Mouse (Mus musculus): ENCODE data around the gene Clpp.

The Clpp gene

DNA sequence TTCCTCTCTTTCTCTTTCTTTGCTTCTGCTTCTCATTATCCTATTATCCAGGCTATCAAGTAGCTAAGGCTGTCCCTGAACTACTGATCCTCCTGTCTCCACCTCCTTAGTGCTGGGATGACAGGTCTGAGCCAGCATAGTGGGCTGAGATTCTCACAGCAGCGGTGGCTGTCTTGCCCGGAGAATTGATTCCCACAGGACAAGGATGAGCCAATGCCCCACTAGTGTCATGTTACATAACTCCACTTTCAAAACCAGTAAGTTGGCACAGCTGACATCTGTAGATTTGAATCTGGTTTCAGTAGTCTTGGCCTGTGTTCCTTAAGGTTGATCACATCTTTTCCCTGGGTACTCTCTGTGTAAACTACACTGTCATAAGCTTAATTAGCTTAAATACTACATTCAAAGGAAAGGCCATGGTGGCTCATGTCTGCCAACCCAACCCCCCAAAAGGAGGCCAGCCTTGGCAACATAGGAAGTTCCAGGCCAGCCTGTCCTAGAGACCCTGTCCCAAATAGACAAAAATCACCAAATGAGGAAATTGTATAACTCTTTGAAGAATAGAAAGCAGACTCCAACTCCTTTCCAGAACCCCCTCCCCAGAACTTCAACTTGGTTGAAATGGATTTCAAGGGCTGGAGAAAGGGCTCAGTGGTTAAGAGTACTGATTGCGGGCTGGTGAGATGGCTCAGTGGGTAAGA, 3.9 kb upstream of the Clpp start:
- DNase-seq (ENCODE audit: inconsistent age in 2 of 2, low spot score in 1 of 2): peak; percentile 1 to 60

DNA sequence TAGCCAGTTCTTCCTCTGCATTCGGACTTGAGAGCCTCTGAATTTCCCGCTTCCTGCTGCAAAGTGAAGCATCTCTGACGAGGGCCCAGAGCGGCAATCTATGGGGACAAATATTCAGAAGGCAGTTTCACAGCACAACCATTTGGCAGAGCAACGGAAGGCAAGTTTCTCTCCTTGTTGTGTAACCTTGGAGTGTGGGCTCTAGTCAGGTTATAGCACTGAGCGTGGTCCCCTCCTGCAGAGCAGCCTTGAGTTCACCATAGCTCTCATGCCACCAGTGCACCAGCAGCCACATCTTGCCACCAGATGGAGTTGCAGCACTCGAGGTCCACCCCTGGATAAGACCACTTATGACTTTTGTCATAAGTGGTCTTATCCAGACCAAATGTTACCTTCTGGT, 1.7 kb upstream of the Clpp start:
- peak in 1 of 2 experiments; percentile 13 for DNase-seq (ENCODE audit: inconsistent age in 2 of 2, low spot score in 1 of 2)

DNA sequence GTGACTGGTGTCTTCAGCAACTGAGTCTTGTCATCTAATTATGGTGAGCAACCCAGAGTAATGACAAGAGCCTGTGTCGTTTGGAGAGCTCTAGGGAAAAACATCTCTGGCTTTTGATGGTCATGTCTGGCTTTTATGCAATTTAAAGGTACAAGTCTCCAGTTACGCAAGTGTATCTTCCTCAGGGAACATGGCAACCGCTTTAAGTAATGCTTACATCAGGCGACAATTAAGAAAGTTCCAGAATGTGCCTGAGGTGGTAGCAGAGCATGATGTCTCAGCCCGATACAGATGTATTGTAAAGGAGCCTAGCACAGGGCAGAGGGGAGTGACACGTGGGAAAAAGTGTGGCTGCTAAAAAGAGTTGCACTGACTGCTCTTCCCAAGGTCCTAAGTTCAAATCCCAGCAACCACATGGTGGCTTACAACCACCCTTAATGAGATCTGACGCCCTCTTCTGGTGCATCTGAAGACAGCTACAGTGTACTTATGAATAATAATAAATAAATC, 1.1 kb upstream of the Clpp start:
- DNase-seq (ENCODE audit: inconsistent age in 2 of 2, low spot score in 1 of 2): peak; percentile 16 to 45

DNA sequence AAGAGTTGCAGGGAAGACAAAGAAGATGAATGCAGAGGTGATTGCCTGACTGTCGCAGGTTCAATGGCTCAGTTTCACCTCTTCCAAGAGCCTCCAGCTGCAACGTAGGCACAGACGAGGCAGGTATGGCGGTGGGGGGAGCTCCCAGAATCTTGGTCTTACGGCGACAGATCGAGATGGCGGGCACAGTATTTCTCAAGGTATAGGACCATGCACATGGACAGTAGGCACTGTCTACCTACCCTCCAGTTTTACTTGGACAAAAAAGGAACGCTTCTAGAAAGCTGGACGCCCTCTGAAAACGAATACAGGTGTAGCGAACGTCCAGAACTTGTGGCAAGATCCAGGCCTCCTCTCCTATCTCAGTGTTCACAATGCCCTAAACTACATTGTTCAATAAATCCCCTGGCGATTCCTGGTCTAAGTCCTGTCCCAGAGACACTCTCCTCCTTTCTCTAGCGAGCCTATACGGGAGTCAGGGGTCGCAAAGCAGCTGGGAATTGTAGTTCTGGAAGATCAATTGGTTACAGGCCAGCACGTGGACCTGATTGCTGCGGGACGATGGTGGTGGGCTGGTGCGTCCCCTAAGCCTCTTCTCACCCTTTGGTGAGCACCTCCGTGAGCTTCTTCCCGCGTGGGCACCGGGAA, 514 bp upstream of the Clpp start:
- peak in 1 of 2 experiments; percentile 41 for DNase-seq (ENCODE audit: inconsistent age in 2 of 2, low spot score in 1 of 2)

DNA sequence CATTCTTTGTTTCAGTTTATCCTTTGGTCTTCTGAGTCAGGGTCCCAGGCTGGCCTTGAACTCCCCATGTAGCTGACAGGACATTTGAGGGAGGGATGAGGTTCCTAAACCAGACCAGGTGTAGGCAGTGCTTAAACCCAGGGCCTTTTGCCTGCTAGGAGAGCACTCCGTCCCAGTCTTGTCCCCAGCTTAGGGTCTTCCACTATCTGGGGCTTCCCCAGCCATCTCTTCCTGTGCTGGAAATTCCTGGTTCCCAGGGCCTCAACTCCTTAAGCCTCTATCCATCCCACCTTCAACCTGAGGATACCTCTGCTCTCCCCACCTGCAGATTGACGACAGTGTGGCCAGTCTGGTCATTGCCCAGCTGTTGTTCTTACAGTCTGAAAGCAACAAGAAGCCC, 861 bp downstream of the Clpp start:
- peak; percentile 17 to 40 for DNase-seq (ENCODE audit: inconsistent age in 2 of 2, low spot score in 1 of 2)

DNA sequence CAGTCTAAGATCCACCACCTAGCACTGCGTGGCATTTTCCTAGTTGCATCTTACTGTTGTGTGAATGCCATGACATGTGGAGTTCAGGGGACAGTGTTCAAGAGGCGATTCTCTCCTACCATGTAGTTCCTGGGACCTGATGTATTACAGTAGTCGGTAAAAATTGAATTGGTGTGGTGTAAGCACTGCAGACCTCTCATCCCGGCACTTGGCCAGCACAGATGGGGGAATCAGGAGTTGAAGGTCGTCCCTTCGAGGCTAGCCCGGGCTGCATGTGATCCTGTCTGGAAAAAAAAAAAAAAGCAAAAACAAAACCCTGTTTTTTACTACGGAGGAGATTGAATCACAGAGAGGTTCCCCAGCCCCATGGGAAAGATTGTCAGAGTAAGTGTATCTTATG, 4.9 kb downstream of the Clpp start:
- peak in 1 of 2 experiments; percentile 70 for DNase-seq (ENCODE audit: inconsistent age in 2 of 2, low spot score in 1 of 2)

DNA sequence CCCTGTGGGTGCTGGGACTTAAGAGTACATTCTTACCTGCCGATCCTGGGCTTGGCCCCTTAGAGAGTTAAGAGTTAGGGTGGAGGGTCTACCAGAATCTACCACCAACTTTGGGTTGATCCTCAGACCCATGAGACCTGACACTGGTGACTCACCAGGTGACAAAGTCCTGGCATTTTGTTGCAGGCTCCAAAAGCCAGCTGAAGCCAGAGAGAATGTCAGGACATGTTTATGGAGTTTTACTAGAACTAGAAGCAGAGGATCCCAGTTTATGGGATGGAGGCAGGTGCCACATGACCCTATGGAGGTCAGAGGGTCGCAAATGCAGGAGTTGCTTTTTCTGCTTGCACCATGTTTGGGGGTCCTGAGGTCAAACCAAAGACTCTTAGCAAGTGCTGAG, 6.4 kb downstream of the Clpp start:
- DNase-seq (ENCODE audit: inconsistent age in 2 of 2, low spot score in 1 of 2): peak in 1 of 2 experiments; percentile 81

DNA sequence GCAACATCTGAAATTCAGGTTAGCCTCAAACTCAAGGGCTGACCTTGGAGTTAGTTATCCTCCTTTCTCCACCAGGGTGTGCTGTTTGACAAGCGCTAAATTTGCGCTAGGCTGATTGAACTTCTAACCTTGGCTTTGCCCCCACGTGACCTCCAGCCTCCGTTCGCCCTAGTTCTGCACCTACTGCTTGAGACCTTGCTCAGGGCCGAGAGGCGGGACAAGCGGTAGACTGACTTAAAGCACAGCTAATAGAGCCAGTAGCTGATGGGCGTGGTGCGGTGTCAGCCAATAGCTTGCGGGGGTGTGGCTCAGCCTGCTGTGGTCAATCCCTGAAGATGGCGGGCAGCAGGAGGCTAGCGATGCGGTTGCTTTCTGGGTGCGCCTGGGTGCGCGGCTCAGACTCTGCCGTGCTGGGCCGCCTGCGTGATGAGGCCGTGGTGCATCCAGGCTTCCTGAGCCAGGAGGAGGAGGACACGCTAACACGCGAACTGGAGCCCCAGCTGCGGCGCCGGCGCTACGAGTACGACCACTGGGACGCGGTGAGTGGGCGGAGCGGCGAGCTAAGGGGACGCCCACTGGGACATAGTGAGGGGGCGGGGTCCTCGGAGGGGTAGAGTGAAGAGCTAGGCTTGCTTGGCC, 7.0 kb downstream of the Clpp start, which contains the start of gene Alkbh7:
TSS of gene Alkbh7 (plus strand) at position 311 of the 639 bp plus-strand sequence.
- DNase-seq (ENCODE audit: inconsistent age in 2 of 2, low spot score in 1 of 2): peak; percentile 98 to 99

DNA sequence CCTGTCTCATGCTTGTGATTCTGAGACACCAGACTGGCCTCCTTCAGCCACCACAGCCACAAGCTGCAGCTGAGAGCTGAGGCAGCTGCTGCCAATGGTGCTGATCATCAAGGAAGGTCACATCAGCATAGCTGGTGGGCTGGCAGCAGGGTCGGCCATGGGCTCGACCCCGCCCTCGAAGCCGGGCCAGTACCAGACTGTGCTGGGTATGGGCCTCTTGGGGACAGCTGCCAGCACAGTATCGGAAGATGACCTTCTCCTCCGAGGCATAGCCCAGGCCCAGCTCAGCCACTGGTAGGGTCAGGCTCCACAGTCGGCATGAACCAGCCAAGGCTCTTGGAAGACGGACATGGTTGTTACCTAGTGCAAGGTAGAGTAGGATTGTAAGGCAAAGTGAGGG, 9.3 kb downstream of the Clpp start:
- DNase-seq (ENCODE audit: inconsistent age in 2 of 2, low spot score in 1 of 2): peak; percentile 70 to 87

DNA sequence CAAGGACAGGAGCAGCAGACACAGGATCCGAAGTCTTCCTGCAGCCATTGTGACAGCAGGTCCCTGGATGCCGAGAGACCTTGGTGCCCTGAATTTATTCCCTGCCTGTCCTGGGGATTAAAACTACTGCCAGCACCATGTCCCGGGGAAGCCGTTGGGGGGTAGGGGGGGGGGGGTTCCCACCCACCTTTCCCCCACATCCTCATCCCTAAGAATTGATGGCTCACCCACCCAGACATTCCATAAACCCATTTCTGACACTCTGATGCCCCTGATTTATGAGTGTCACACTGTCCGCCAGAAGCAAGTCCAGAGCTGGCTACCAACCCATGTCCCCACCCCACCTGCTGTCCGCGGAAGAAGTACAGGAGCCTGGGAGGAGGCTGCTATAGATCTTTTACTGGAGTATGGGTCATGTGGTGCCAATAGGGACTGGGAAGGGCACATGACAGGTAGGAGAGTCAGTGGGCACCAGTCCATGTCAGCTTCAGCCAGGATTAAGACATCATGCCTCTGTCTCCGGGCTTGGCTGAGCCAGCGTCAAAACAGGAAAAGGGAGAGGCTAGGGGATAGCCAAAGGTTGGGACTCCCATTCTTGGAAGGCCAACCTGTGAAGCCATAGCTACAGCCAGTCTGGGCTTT, 10.0 kb downstream of the Clpp start, which contains the start of gene Pspn:
TSS of gene Pspn (minus strand) at position 51 of the 642 bp plus-strand sequence.
- DNase-seq (ENCODE audit: inconsistent age in 2 of 2, low spot score in 1 of 2): peak in 1 of 2 experiments; percentile 68

DNA sequence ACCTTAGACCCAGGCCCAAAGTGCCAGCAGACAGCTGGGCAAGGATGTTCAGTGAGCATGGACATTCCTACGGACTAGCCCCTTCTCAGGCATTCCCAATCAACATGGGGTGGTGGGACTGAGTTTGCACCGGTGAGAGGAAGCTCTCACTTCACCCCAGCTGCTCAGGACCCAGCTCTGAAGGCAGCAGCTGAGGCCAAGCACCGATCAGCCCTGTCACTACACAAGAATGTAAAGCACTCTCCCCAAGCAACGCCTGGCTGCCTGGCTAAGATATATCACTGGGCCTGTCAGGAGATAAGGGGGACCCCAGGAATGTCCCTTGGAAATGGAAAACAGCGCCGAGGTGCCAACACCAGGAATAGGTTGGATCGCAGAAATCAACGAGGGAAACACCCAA, 11.1 kb downstream of the Clpp start:
- no peak for DNase-seq (ENCODE audit: inconsistent age in 2 of 2, low spot score in 1 of 2)

DNA sequence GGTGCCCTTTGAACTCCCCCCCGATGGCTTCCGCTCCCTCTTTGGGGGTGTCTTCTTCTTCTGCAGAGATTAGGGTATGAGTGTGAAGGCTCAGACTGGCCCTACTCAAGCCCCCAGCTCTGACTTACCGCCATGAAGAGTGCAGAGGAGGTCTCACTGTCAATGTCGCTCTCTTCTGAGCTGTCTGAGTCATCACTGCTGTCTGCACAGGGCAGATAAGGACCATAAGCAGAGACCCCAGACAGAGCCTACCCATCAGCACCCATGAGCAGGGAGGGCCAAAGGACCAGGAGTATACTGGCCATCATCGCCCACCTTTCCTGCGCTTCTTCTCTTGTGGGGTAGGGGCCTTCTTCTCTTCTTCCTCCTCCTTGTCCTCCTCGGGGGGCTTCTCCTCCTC, 13.9 kb downstream of the Clpp start:
- no peak for DNase-seq (ENCODE audit: inconsistent age in 2 of 2, low spot score in 1 of 2)

DNA sequence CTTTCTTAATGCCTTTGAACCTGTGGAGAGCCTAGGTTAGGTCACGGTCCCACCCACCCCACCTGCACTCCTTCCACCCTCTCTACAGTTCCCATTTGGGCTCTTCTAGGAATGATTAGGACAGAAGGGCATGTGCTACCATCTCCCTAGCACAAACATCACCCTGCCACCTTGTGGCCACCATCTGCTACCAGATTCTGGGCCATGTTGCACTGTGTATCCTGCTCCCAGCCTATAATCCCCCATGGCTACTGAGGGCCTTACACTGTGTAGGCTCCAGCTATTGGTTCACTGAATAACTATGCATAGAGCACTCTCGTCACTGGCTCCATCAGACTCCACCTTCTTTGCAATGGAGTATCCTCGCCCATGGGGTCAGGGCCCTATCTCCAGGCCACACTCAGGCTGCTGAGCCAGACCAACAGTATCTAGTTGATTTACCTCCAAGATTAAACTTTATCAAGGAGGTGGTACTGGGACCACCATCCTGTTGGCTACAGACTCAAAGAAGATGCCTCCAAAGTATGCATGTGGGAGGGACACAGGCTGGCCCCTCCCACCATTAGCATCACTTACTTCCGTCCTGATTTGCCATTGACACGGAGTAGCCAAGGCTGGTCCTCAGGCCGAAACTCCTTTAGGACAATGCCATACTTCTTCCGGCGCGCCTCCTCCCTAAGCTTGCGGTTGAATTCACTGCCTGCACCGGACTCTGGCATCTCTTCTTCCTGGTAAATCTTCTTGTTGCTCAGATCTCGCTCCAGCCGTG, 17.2 kb downstream of the Clpp start:
- DNase-seq (ENCODE audit: inconsistent age in 2 of 2, low spot score in 1 of 2): peak in 1 of 2 experiments; percentile 50

DNA sequence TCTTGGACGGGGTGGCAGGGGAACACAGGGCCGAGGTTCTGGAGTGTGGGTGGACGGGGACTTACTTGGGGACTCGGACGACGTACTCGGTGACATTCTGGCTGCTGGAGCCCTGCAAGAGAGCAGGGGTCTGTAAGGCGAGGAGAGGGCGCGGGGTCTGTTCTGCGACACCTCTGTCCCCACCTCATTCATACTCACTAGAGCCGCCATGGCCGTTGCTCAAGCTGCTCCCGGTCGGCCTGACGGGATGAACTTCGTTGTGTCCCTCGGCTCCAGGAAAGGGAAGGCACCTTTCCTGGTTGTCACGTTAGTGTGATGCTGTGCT, 20.8 kb downstream of the Clpp start:
- DNase-seq (ENCODE audit: inconsistent age in 2 of 2, low spot score in 1 of 2): no peak

DNA sequence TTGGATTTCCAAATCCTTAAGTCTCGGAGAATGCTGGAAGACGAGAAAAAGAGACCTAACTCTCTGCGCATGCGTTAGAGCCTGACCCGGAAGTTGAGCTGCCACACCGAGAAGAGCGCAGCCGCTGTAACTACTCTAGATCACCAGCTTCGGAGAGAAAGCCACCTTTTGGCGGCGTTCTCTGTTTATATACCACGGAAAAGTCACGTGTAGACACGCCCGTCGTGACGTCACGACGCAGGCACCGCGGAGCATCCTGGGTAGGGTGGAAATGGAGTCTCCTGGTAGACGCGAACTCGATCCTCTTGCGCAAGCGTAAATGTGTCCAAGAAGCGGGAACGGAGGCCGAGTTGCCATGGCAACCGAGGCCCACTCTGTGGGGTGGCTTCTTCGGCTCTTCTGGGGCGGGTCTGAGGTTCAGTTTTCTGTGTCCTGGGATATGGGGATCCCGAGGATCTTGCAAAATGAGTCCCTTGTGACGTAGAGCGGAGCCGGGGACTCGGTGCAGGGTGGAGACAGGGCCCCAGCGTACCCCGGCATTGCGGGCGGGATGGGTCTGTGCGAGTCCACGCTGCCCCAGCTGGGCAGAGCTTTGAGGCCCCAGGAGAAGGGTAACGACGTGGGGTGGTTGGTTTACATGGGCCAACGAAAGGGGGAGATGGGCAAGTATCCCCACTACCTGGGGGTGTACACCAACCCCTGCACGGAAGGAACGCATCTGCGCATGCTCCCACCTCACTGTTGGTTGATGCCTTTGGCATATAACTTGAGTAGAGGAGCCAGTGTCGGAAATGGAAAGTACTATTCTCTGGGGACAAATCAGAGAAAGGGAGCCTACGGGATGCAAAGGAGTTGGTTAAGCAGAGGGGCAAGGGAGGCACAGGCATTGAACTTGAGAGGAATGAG, 21.4 kb downstream of the Clpp start, which contains the start of the genes Gtf2f1 and Gm17949:
TSS of gene Gtf2f1 (minus strand) at position 53 of the 906 bp plus-strand sequence.
TSS of gene Gm17949 (plus strand) at position 234 of the 906 bp plus-strand sequence.
- DNase-seq (ENCODE audit: inconsistent age in 2 of 2, low spot score in 1 of 2): peak; percentile 94 to 99

DNA sequence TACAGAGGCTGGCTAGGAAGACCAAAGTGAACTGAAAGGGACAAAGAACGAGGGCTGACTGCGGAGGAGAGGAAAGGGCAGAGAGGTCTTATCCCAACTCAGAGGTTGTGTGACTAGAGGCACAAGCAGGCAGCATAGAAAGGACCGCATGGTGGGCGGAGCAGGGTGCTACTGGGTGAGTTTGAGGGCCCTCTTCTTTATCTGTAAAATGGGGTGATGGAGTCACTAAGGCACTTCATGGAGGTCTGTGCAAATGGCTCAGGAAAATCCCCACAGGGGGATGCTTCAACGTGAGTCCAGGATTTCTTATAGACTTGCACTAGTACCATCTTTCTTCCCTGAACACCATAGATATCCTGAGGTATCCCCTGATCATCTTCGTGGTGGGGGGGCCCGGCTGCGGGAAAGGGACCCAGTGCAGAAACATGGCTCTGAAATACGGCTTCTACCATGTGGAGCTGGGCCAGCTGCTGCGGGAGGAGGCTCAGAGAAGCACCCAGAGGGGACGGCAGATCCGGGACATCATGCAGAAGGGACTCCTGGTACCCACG, 22.2 kb downstream of the Clpp start:
- DNase-seq (ENCODE audit: inconsistent age in 2 of 2, low spot score in 1 of 2): peak in 1 of 2 experiments; percentile 60

DNA sequence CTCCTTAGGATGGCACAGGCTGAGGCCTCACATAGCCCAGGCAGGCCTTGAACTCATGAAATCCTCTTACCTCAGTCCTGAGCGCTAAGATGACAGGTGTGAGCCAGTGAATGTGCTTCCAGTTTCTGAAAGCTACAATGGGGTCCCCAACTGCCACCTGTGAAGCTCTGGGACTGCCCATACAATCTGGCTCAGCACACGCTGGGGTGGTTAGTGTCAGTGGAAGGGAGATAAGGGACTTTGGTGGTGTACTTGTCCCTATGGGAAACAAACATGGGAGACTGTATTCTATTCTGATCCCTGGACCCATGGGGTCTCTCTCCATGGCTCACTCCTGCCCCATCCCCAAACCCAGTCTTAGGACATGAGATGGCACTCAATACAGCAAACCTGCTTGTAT, 29.6 kb downstream of the Clpp start:
- DNase-seq (ENCODE audit: inconsistent age in 2 of 2, low spot score in 1 of 2): no peak

DNA sequence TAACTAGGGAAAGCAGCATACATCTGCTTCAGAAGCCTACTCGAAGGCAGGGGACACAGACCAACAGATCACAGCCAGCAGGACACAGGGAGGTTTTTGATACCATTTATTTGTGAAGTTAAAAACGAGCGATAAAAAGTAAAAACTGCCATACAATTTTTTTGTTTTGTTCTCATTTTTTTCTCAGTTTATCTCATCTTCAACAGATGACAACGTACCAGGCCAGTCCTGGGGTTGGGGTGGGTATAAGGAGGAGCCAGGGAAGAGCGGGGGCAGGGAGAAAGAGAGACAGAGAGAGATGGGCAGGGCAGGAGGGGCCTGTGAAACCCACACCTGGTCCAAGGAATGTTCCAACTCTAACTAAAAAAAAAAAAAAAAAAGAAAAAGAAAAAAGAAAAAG, 30.9 kb downstream of the Clpp start:
- no peak for DNase-seq (ENCODE audit: inconsistent age in 2 of 2, low spot score in 1 of 2)

DNA sequence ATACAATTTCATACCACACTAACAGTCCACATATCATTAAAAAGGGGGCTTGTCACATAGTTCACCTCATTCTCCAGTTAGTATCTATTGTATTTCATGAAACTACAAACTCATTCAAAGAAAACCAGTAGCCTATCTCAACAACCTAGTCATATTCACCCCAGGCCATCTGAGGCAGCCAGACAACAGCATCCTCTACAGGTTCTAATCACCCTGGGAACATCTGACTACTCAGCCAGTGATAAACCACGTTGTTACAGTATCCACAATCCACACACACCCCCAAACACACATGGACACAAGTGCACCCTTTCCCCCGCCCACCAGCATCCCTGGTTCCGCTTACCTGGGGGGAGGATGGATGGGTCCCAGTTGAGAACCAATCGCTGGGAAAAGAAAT, 37.4 kb downstream of the Clpp start:
- no peak for DNase-seq (ENCODE audit: inconsistent age in 2 of 2, low spot score in 1 of 2)

Data from adrenal gland, adult (tissue).